Mouse (Mus musculus) heart, postnatal 0 days (tissue): Measurements from ENCODE around the gene Map3k4. TPM values are rescaled to one million over a fixed set of nuclear protein-coding genes. Genes with fewer than 3 reads are reported as not detected.

ENCODE experiments used
- ATAC-seq: fragments of 200-750 bp; cut with Nextera tagmentation; 2 replicates; pipeline ENCODE4 v1.8.0; 2017; ENCODE audit warnings: low read depth, moderate number of reproducible peaks, moderate library complexity; ENCODE audit not compliant: insufficient read depth
- DNase-seq: peaks from one replicate; pipeline ENCODE4 v3.0.0-alpha.2; 2016; ENCODE audit warnings: low spot score
- H3K27ac ChIP-seq: fragments of 300-500 bp; sonication (generic); 2 replicates; pipeline ENCODE4 v1.5.1; 2014; ENCODE audit warnings: low read depth, mild to moderate bottlenecking
- H3K27me3 ChIP-seq: fragments of 300-500 bp; sonication (generic); 2 replicates; pipeline ENCODE4 v1.6.1; 2014; ENCODE audit warnings: low read length, mixed read lengths; ENCODE audit not compliant: control insufficient read depth, insufficient read depth
- H3K36me3 ChIP-seq: fragments of 300-500 bp; sonication (generic); replicated peaks from 2 replicates; pipeline ENCODE4 v1.6.1; 2014; ENCODE audit warnings: low read length, mixed read lengths; ENCODE audit not compliant: control insufficient read depth, insufficient read depth
- H3K4me1 ChIP-seq: fragments of 300-500 bp; sonication (generic); 2 replicates; pipeline ENCODE4 v1.6.1; 2014; ENCODE audit warnings: antibody characterized with exemption; ENCODE audit not compliant: control insufficient read depth, insufficient read depth
- H3K4me2 ChIP-seq: fragments of 300-500 bp; sonication (generic); 2 replicates; pipeline ENCODE4 v1.6.1; 2014; ENCODE audit warnings: low read depth, mild to moderate bottlenecking, low read length, moderate library complexity
- H3K4me3 ChIP-seq: fragments of 300-500 bp; sonication (generic); 2 replicates; pipeline ENCODE4 v1.5.1; 2014; ENCODE audit warnings: low read depth, low read length
- H3K9ac ChIP-seq: fragments of 300-500 bp; sonication (generic); replicated peaks from 2 replicates; pipeline ENCODE4 v1.6.1; 2014; ENCODE audit warnings: low read depth, low read length, mixed read lengths
- H3K9me3 ChIP-seq: fragments of 300-500 bp; sonication (generic); replicated peaks from 2 replicates; pipeline ENCODE4 v1.6.1; 2016; ENCODE audit warnings: low read length; ENCODE audit not compliant: control insufficient read depth
- CTCF ChIP-seq: IDR thresholded peaks from 2 replicates; pipeline ENCODE4 v1.5.1; 2016; ENCODE audit warnings: antibody characterized with exemption, control low read depth, low read depth
- EP300 ChIP-seq: IDR thresholded peaks from 2 replicates; pipeline ENCODE4 v1.6.1; 2016; ENCODE audit warnings: antibody characterized with exemption, low read depth
- WGBS: fragments of 180-500 bp; shearing (Covaris S2); extraction: QIAGEN DNeasy Blood & Tissue Kit; methylation state at CpG from one replicate; pipeline ENCODE4 v1.1.7; 2014; 5-methylcytosine and 5-hydroxymethylcytosine counted together
- polyA plus RNA-seq: library from polyadenylated mRNA; unstranded; fragments of >200 nt; fragmentation: Nextera tagmentation; extraction: Ambion mirVana; gene quantifications from 2 replicates; pipeline ENCODE4 v1.2.1, GENCODE M21; 2015
- total RNA-seq: library from RNA; depleted of rRNA; stranded (reverse); fragments of >200 nt; gene quantifications from 2 replicates; pipeline ENCODE4 v1.2.3, GENCODE M21; 2014; ENCODE audit warnings: low replicate concordance

Map3k4 gene
- total and polyA plus RNA-seq, 2 experiments from 2014 or later = 25.0 to 36.0 TPM

DNA sequence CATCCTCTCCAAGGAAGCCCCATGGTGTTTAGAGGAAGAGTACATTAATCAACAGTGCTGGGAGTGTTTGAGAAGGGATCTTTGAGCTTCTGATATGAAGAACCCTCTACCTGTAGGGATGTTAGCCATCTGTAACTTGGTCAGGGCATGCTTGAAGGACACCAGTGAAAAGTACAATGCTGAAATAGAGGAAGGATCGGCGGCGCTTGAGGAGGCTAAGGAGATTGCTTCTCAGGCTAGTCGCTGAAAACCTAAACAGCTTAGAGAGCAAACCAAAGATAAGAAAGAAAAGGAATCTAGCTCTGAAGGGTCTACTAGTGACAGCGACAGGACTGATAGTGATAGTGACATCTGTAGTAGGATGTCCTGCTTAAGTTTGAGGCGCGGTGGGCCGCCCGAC lies 68.0 kb downstream of the Map3k4 start:
- TF ChIP-seq EP300 = no peak
- 92% methylated on average over 9 of the region's 9 CpGs for WGBS
- H3K4me3 ChIP-seq = no peak overlapping the region
- no peak overlapping the region for H3K9ac ChIP-seq
- H3K27me3 ChIP-seq = no peaks in the 10 kb centered on the region
- H3K27ac ChIP-seq = no peak overlapping the region
- no peak for DNase-seq
- H3K9me3 ChIP-seq = 0 out of 2 replicates have a peak, but pooled peaks cover 6% of the 10 kb centered on the region
- no peak overlapping the region for H3K4me2 ChIP-seq
- H3K36me3 ChIP-seq = peaks cover 82% of the 10 kb centered on the region
- H3K4me1 ChIP-seq = no peaks in the 10 kb centered on the region
- no peak for ATAC-seq

DNA sequence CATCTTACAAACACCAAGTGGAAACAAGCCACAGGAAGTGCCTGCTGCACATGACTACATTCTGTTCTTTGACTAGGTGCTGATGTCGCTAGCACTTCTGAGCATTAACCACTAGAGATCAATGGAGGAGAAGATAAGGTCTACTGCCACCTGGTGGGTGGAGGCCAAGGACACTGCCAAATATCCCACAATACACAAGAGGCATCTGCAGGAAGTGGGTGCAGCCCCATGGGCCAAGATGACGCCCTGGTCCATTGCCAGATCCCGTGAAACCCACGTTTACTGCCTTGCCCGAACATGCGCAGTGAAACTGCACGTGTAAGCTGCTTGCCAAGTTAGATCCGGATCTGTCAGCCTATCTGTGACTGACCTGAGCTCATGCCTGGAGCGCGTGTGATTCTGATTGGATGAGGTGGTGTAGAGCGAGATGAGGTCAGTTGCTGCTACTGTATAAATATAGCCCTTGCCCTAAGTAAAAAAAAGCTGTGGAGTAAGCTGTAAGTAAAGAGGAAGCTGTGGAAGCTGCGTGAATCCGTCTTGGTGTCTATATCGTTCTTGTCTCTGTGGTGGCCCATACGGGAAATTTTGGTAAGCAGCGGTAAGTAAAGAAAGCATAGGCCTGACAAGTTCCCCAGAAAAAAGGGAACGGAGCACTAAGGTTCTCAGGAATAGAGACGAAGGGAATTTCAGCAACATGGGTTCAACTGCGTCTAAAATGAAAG lies 68.7 kb downstream of the Map3k4 start:
- ATAC-seq (no peak), DNase-seq (no peak)
- no peak overlapping the region for H3K4me3 ChIP-seq
- H3K9ac ChIP-seq = no peak overlapping the region
- TF ChIP-seq EP300 = no peak
- peak; percentile 16; the same call in 1 of the 2 replicates for TF ChIP-seq CTCF
- H3K4me1 ChIP-seq = no peaks in the 10 kb centered on the region
- 0 out of 2 replicates have a peak, but pooled peaks cover 6% of the 10 kb centered on the region for H3K9me3 ChIP-seq
- H3K4me2 ChIP-seq = no peak overlapping the region
- H3K36me3 ChIP-seq = peaks cover 76% of the 10 kb centered on the region
- H3K27ac ChIP-seq = no peak overlapping the region
- WGBS = 92% methylated on average over 19 of the region's 19 CpGs
- H3K27me3 ChIP-seq = no peaks in the 10 kb centered on the region

DNA sequence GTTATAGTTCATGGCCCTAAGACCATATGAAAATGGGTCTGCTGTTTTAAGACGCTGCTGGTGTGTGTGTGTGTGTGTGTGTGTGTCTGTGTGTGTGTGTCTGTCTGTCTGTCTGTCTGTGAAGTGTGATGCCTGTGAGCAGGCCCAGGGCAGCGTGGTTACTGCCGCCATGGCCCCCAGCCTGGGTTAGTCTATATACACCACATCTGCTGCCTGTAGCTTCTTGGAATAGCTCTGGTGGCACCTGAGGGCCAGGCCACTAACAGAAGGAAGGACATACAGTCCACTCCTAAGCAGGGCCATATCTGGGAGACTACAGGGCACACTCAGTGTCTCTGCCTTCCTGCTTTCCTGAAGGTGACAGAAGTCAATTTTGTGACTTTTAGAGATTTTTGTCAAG lies 77.9 kb downstream of the Map3k4 start:
- ATAC-seq (no peak), DNase-seq (no peak)
- H3K27me3 ChIP-seq = no peaks in the 10 kb centered on the region
- TF ChIP-seq EP300 = no peak
- H3K36me3 ChIP-seq = peaks cover 73% of the 10 kb centered on the region
- no peaks in the 10 kb centered on the region for H3K9me3 ChIP-seq
- 89% methylated on average over 3 of the region's 3 CpGs for WGBS
- H3K4me3 ChIP-seq = no peak overlapping the region
- H3K4me1 ChIP-seq = no peaks in the 10 kb centered on the region
- no peak overlapping the region for H3K4me2 ChIP-seq
- H3K27ac ChIP-seq = no peak overlapping the region
- no peak overlapping the region for H3K9ac ChIP-seq

DNA sequence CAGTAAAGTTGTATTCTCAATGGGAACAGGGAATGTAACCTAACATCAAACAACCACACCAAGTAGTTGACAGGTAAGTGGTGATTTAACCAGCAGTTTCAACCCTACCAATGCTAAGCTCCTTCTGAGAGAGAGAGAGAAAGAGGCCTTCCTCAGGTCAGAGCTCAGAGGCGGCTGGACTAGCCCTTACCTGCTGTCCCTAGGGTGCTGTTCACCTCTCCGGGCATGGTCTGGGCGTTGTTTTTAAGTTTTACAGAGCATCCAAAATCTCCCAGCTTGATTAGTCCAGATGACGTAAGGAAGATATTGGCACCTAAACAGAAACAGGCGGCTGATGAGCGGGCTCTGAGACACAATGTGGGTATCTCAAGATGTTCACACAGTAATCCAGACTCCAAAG lies 85.9 kb downstream of the Map3k4 start:
- Histone ChIP-seq H3K9ac (no peak overlapping the region), H3K4me3 (no peak overlapping the region), H3K36me3 (peaks cover 83% of the 10 kb centered on the region), H3K27ac (no peak overlapping the region), H3K4me1 (no peaks in the 10 kb centered on the region), H3K9me3 (no peaks in the 10 kb centered on the region), H3K27me3 (no peaks in the 10 kb centered on the region), H3K4me2 (no peak overlapping the region)
- 93% methylated on average over 6 of the region's 6 CpGs for WGBS
- ATAC-seq (no peak), DNase-seq (no peak)
- TF ChIP-seq EP300 (no peak), CTCF (no peak)

DNA sequence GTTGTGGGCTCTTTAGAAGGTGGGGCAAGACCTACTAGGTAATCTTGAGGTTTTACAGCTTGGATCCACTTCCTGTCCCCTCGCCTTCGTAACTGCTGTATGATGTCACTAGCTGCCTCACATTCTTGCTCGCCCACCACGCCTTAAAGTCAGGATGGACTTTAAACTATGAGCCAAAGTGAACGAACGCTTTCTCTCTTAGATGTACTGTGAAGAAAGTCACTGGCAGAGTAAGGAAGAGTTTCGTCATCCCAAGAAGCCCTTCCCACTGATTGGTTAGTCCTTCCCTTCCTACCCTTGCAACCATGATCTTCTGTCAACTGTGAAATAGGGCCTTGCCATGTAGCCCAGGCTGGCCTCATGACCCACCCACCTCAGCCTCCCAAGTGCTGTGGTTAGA lies 87.5 kb downstream of the Map3k4 start:
- 75% methylated on average over 7 of the region's 7 CpGs for WGBS
- H3K4me1 ChIP-seq = no peaks in the 10 kb centered on the region
- peaks cover 80% of the 10 kb centered on the region for H3K36me3 ChIP-seq
- DNase-seq (no peak), ATAC-seq (no peak)
- H3K9me3 ChIP-seq = no peaks in the 10 kb centered on the region
- no peak for TF ChIP-seq CTCF
- no peak for TF ChIP-seq EP300
- no peak overlapping the region for H3K4me3 ChIP-seq
- H3K27ac ChIP-seq = no peak overlapping the region
- H3K9ac ChIP-seq = no peak overlapping the region
- H3K27me3 ChIP-seq = no peaks in the 10 kb centered on the region
- no peak overlapping the region for H3K4me2 ChIP-seq

DNA sequence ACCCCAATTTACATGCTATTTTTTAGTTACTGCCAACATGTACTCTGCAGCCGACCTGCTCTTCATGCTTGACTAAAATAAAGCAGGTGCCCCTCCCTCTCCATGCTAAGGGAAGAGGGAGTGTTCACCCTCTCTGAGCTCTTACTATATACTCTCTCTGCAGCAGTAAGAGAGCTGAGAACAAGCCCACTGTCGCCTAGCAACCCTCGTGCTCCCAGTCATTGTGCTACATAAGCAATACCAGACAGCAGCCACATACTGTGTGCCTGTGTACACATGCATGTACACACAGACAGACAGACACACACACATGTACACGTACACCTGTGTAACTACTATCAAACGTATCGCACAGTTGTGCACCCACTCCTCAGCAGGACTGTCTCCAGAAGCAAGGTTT lies 88.4 kb downstream of the Map3k4 start:
- ATAC-seq = no peak
- no peaks in the 10 kb centered on the region for H3K4me1 ChIP-seq
- WGBS = 79% methylated on average over 6 of the region's 6 CpGs
- no peak overlapping the region for H3K27ac ChIP-seq
- H3K9me3 ChIP-seq = no peaks in the 10 kb centered on the region
- H3K4me2 ChIP-seq = no peak overlapping the region
- peaks cover 78% of the 10 kb centered on the region for H3K36me3 ChIP-seq
- H3K4me3 ChIP-seq = no peak overlapping the region
- H3K27me3 ChIP-seq = no peaks in the 10 kb centered on the region
- no peak overlapping the region for H3K9ac ChIP-seq
- no peak for DNase-seq
- TF ChIP-seq EP300 (no peak), CTCF (no peak)
